Mouse (Mus musculus) splenic B cell, adult 2 months (primary cell): Measurements from ENCODE around the gene Bank1.

Experiments used
- DNase-seq: peaks from one replicate; pipeline ENCODE4 v3.0.0-alpha.2; 2011; ENCODE audit warnings: low read depth, low spot score
- H3K27me3 ChIP-seq: 2 replicates; pipeline ENCODE4 v1.6.1; 2012; ENCODE audit warnings: mild to moderate bottlenecking, low read length, moderate library complexity, mixed read lengths; ENCODE audit not compliant: control insufficient read depth, poor library complexity, insufficient read depth, severe bottlenecking
- H3K36me3 ChIP-seq: 2 replicates; pipeline ENCODE4 v1.6.1; 2012; ENCODE audit warnings: mild to moderate bottlenecking, low read length, moderate library complexity, mixed read lengths; ENCODE audit not compliant: control insufficient read depth, poor library complexity, insufficient read depth, severe bottlenecking

Gene Bank1

GRCm38 (mm10) chr3:136045381-136045780 is 280.5 kb downstream of the Bank1 start:
- no peak for DNase-seq
- no peaks in the 10 kb centered on the region; the same call in 1 of the 2 replicates for H3K36me3 ChIP-seq
- no peaks in the 10 kb centered on the region for H3K27me3 ChIP-seq

DNA sequence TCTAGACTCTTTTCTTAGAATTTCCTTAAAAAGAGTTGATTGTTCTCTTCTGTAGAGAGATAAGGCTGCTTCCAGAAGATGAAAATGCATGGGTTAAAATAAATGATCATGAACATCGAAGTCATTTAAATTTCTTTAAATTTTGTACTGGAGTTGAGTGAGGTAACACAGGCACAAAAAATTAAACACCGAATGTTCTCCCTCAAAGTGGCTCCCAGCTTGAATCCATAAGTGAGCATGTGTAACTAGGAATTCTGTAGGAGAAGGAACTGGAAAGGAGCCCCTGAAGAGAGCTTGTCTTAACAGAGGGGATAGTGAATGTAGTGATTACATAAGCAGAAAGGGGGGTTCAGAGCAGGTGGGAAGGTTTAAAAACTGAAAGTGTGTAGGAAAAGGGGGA is 285.8 kb downstream of the Bank1 start:
- H3K27me3 ChIP-seq, result no peaks in the 10 kb centered on the region
- no peak for DNase-seq
- H3K36me3 ChIP-seq, result no peaks in the 10 kb centered on the region

- DNase-seq, result no peak
- H3K27me3 ChIP-seq, result no peaks in the 10 kb centered on the region
- no peaks in the 10 kb centered on the region for H3K36me3 ChIP-seq
Observed at GRCm38 (mm10) chr3:136039446-136039845, 286.4 kb downstream of the Bank1 start.

GRCm38 (mm10) chr3:136037254-136037653 is 288.6 kb downstream of the Bank1 start:
- H3K36me3 ChIP-seq, result no peaks in the 10 kb centered on the region
- no peak for DNase-seq
- H3K27me3 ChIP-seq, result no peaks in the 10 kb centered on the region

DNA sequence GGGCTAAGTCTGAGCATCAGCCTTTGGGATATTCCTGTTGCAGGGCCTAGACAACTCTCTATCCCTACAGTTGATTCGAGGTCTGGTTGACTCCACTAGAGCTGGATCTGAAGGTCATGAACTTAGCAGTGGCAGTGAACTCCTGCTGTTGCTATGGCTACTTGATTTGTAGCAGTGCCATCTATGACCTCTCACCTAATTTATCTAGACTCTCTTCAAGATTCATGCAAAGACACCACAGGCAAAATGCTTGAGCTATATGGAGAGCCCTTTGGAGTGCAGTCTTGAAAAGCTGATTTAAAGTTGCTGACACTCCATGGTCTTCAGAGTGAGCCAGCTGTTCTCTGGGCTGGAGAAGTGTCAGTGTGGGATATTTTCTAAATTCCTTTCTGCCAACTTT is 290.1 kb downstream of the Bank1 start:
- no peak for DNase-seq
- no peaks in the 10 kb centered on the region for H3K36me3 ChIP-seq
- H3K27me3 ChIP-seq, result no peaks in the 10 kb centered on the region; the same call in 1 of the 2 replicates

GRCm38 (mm10) chr3:136024876-136025275 is 301.0 kb downstream of the Bank1 start:
- DNase-seq, result no peak
- Histone ChIP-seq H3K36me3 (no peaks in the 10 kb centered on the region), H3K27me3 (no peaks in the 10 kb centered on the region)

- H3K36me3 ChIP-seq, result no peaks in the 10 kb centered on the region
- DNase-seq, result no peak
- H3K27me3 ChIP-seq, result no peaks in the 10 kb centered on the region
Observed at GRCm38 (mm10) chr3:136017517-136017916, 308.3 kb downstream of the Bank1 start.

GRCm38 (mm10) chr3:136010616-136011015 is 315.2 kb downstream of the Bank1 start:
- no peak for DNase-seq
- no peaks in the 10 kb centered on the region for H3K36me3 ChIP-seq
- no peaks in the 10 kb centered on the region for H3K27me3 ChIP-seq

DNA sequence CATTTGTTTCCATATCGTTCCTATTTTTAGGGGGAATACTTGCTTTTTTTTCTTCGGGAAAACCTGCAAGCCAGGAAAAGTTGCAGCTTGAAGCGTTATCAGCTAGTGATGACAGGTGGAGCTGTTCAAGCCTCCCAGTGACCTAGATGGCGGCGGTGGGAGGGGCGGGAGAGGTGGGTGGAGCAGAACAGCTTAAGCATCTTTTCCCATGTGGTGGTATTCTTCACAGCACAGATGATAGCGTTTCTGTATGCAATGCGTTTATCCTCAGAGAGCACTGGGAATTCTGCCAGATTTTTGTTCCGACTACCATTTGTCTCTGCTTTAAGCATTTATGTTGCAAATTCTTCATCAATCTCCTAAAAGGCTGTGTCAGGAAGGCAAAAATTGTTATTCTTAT is 318.0 kb downstream of the Bank1 start:
- no peaks in the 10 kb centered on the region for H3K36me3 ChIP-seq
- H3K27me3 ChIP-seq, result no peaks in the 10 kb centered on the region
- no peak for DNase-seq

GRCm38 (mm10) chr3:136007081-136007828 is 318.6 kb downstream of the Bank1 start:
- DNase-seq, result no peak
- Histone ChIP-seq H3K27me3 (no peaks in the 10 kb centered on the region), H3K36me3 (no peaks in the 10 kb centered on the region)
